Mouse (Mus musculus) thymus, postnatal 25 days (tissue): ENCODE results near the gene Cd3d.

Experiments used
- DNase-seq: peaks from one replicate; pipeline ENCODE4 v3.0.0; 2022

Cd3d gene

GRCm38 (mm10) chr9:44994962-44995361 lies 13.4 kb downstream of the Cd3d start:
- no peak for DNase-seq

- peak; percentile 67 for DNase-seq
Measured at GRCm38 (mm10) chr9:44996590-44996989, 15.0 kb downstream of the Cd3d start.

GRCm38 (mm10) chr9:44998138-44998537 lies 16.6 kb downstream of the Cd3d start:
- DNase-seq: peak; percentile 60

DNA sequence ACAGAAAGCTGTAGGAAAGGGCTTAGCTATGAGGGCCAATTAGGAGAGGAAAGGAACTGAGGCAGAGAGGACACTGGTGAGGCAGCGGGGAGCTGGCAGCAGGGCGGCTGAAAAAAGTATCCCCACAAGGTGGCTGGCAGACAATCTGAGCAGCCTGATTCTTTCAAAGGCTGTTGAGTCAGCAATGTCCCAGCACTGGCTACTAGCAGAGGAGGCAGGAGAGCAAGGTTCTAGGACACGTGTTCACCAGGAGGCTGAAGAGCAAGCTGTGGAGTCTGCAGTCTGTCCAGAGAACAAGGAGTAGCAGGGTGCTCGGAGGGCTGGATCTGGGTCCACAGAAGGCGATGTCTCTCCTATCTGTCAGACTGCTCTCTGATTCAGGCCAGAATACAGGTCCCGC lies 17.6 kb downstream of the Cd3d start:
- peak; percentile 56 for DNase-seq

DNA sequence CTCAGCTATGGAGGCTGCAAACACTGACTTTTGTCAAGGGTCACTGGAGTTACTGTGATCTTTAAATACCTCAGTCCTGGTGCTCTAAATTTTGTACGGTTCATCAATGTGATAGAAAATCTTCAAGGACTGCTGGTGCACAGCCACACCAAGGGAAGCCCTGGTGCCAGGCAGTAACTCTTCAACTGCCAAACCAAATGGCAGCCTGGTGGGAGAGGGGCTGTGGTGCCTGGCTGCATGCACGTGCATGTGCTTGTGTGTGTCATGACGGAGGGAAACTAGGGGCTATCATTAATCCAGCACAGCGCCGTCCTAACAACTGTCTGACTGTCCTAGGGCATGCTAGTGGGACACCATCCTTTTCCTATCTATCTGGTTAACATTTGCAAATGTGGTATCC lies 18.2 kb downstream of the Cd3d start:
- DNase-seq: no peak

- no peak for DNase-seq
Measured at GRCm38 (mm10) chr9:45000249-45000648, 18.7 kb downstream of the Cd3d start.

DNA sequence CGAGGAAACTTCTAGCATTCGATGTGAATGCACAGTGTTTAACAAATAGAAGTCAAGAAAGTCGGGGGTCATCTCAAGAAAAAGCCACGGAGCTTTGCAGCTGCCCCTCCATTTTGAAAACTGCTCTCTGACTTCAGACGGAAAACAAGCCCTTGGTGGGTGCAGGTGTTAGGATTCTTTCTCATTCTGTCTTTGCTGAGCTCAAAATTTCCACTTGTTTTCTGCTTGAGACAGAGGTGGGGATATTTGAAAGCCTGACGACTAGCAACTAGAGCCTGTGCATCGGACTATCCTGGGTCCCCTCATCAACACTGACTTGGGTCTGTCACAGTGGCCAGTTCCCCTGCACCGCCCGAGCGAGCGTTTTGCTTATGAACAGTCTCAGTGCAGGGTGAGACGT lies 25.8 kb downstream of the Cd3d start:
- DNase-seq: peak; percentile 53

DNA sequence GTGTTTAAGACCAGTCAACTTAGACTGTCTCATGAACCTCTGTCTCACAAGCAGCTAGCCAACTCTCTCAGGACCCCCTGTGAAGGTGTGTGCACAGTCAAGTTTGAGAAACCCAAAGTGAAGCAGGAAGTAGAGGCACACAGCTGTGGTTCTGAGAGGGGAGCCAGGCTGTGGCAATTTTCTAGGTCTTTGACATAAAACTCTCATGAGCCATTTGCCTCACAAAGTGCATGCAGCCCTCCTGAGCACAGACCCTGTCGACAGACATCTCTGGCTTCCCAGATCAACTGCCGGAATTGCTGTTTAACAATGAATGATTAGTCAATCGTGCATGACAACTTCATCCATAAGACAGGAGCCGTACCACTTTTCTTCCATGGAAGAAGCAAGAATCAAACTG lies 26.8 kb downstream of the Cd3d start:
- DNase-seq: peak; percentile 76

GRCm38 (mm10) chr9:45009180-45010078 lies 27.8 kb downstream of the Cd3d start, which contains the start of gene Cd3e:
Gene Cd3e (minus strand): TSS chr9:45009627.
- DNase-seq: peak; percentile 87

GRCm38 (mm10) chr9:45010461-45010860 lies 28.9 kb downstream of the Cd3d start:
- DNase-seq: peak; percentile 81

- DNase-seq: peak; percentile 49
Measured at GRCm38 (mm10) chr9:45011291-45011690, 29.7 kb downstream of the Cd3d start.

- DNase-seq: peak; percentile 52
Measured at GRCm38 (mm10) chr9:45014879-45015278, 33.3 kb downstream of the Cd3d start.

- peak; percentile 59 for DNase-seq
Measured at GRCm38 (mm10) chr9:45015841-45016240, 34.3 kb downstream of the Cd3d start.

DNA sequence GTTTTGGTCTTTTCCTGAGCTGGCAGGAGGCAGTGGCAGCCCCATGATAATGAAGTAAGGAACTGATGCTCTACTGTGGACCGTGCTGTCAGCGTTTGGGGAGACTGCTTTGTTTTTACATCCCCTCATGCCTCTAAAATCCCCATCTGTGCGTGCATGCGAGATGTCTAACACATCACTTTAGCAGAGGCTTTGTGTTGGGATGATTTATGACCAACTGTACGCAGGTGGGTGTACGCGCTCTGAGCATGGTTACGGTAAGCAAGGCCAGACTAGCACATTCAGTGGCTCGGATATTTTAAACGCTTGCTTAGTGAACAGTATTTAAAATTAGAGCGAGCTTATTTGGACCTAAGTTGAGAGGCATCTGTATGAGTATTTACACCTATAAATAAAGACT lies 36.4 kb downstream of the Cd3d start:
- DNase-seq: no peak

DNA sequence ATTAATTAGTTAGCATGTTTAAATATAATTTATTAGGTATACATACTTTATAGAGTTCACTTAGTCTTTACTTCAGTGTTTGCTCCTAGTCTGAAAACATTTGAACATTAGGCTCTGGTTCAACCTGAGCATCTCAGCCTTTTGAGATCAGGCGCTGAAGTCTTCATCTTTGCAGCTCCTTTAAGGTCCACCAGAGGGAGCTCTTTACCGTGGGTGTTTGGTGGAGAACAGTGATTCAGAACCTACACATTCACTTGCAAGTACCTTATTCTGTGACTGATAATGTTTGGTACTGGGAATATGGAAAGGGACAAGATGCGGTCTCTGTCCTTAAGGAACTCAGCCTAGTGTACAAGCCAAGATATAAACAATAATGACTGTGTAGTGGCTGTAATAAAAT lies 41.2 kb downstream of the Cd3d start:
- DNase-seq: peak; percentile 81

DNA sequence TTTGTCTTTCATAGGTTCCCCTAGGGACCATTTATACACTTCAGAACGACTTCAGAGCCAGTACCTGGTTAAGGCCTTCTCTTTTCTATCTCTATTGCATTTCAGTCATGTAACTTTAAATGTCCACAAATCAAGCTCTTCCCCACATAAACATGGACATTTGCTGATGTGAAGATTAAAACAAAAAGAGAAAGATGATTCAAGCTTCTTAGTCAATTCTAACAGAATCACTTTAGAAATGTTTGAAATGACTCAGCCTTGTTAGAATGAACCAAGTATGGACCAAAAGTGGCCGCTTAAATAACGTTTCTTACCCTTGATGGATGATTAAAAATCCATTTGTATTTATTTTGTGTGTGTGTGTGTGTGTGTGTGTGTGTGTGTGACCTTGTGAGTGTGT lies 42.1 kb downstream of the Cd3d start:
- no peak for DNase-seq

- no peak for DNase-seq
Measured at GRCm38 (mm10) chr9:45024187-45024586, 42.6 kb downstream of the Cd3d start.

- DNase-seq: no peak
Measured at GRCm38 (mm10) chr9:45027376-45027775, 45.8 kb downstream of the Cd3d start.

- no peak for DNase-seq
Measured at GRCm38 (mm10) chr9:45030341-45030740, 48.8 kb downstream of the Cd3d start.

GRCm38 (mm10) chr9:45032261-45032660 lies 50.7 kb downstream of the Cd3d start:
- no peak for DNase-seq

DNA sequence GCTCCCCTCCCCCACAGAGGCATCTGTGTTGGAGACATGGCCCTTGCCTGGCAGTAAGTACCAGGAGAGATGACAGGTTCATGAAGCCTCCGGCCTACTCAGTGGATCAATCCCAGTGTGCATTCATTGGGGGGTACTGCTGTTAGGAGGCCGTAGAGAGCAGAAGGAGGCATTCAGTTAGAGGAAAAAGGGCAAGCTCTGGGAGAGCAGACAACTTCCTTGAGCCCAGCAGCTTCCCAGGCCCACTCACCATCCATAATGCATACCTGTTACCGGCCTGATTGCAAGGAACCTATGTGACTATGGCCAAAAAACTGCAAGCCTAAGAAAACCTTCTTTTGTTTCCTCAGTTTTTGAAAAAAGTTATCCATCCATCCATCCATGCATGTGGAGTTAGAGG lies 52.9 kb downstream of the Cd3d start:
- no peak for DNase-seq
